Mouse (Mus musculus) Muller cell, postnatal 12 days (primary cell): ENCODE results near the gene Ptch2.

Experiments used
- DNase-seq: peaks from one replicate; pipeline ENCODE4 v3.0.0-alpha.2; 2015; ENCODE audit errors: inconsistent ontology term

Gene Ptch2

GRCm38 (mm10) chr4:117104672-117105071, 8.8 kb downstream of the Ptch2 start:
- DNase-seq = no peak

- no peak for DNase-seq
Observed at GRCm38 (mm10) chr4:117105127-117105526, 9.3 kb downstream of the Ptch2 start.

- no peak for DNase-seq
Observed at GRCm38 (mm10) chr4:117107813-117108523, 12.1 kb downstream of the Ptch2 start.

GRCm38 (mm10) chr4:117108524-117108849, 12.6 kb downstream of the Ptch2 start:
- no peak for DNase-seq

- no peak for DNase-seq
Observed at GRCm38 (mm10) chr4:117109330-117109729, 13.5 kb downstream of the Ptch2 start.

GRCm38 (mm10) chr4:117110249-117110648, 14.4 kb downstream of the Ptch2 start:
- no peak for DNase-seq

GRCm38 (mm10) chr4:117110985-117111384, 15.1 kb downstream of the Ptch2 start:
- DNase-seq = no peak

- no peak for DNase-seq
Observed at GRCm38 (mm10) chr4:117113237-117113636, 17.4 kb downstream of the Ptch2 start.

- no peak for DNase-seq
Observed at GRCm38 (mm10) chr4:117115592-117115991, 19.7 kb downstream of the Ptch2 start.

GRCm38 (mm10) chr4:117117931-117118330, 22.1 kb downstream of the Ptch2 start:
- no peak for DNase-seq

GRCm38 (mm10) chr4:117119636-117120035, 23.8 kb downstream of the Ptch2 start:
- no peak for DNase-seq

GRCm38 (mm10) chr4:117120052-117120444, 24.2 kb downstream of the Ptch2 start:
- no peak for DNase-seq

- DNase-seq = peak; percentile 97
Observed at GRCm38 (mm10) chr4:117120445-117121414, 24.9 kb downstream of the Ptch2 start.

- DNase-seq = no peak
Observed at GRCm38 (mm10) chr4:117122209-117122608, 26.3 kb downstream of the Ptch2 start.

- no peak for DNase-seq
Observed at GRCm38 (mm10) chr4:117123546-117124217, 27.8 kb downstream of the Ptch2 start.

GRCm38 (mm10) chr4:117124218-117124517, 28.3 kb downstream of the Ptch2 start:
- no peak for DNase-seq

GRCm38 (mm10) chr4:117124518-117125347, 28.9 kb downstream of the Ptch2 start:
- no peak for DNase-seq

GRCm38 (mm10) chr4:117125348-117125909, 29.6 kb downstream of the Ptch2 start, which contains the start of gene Btbd19:
Gene Btbd19, minus strand, starts transcription at chr4:117125725.
- DNase-seq = peak; percentile 65

- DNase-seq = peak; percentile 58
Observed at GRCm38 (mm10) chr4:117125910-117126674, 30.2 kb downstream of the Ptch2 start.

GRCm38 (mm10) chr4:117126675-117127290, 30.9 kb downstream of the Ptch2 start, which contains the start of gene Tctex1d4:
Gene Tctex1d4, plus strand, starts transcription at chr4:117126794.
- no peak for DNase-seq
